Mouse (Mus musculus) midbrain, embryonic 10.5 days (tissue): ENCODE data around the gene Hils1. TPM values are rescaled to one million over a fixed set of nuclear protein-coding genes. Genes with fewer than 3 reads are reported as not detected.

Experiments used
- DNase-seq: peaks from one replicate; pipeline ENCODE4 v3.0.0-alpha.2; 2017; ENCODE audit warnings: low spot score
- H3K27ac ChIP-seq: fragments of 300-500 bp; sonication (generic); replicated peaks from 2 replicates; pipeline ENCODE4 v1.5.1; 2016; ENCODE audit warnings: mild to moderate bottlenecking
- H3K27me3 ChIP-seq: fragments of 300-500 bp; sonication (generic); 2 replicates; pipeline ENCODE4 v1.6.1; 2016; ENCODE audit warnings: low read depth, mild to moderate bottlenecking; ENCODE audit not compliant: poor library complexity, severe bottlenecking
- H3K36me3 ChIP-seq: fragments of 300-500 bp; sonication (generic); 2 replicates; pipeline ENCODE4 v1.6.1; 2016; ENCODE audit warnings: mild to moderate bottlenecking, moderate library complexity
- H3K4me1 ChIP-seq: fragments of 300-500 bp; sonication (generic); 2 replicates; pipeline ENCODE4 v1.6.1; 2016
- H3K4me3 ChIP-seq: fragments of 300-500 bp; sonication (generic); 2 replicates; pipeline ENCODE4 v1.5.1; 2016; ENCODE audit warnings: mild to moderate bottlenecking, moderate library complexity
- H3K9me3 ChIP-seq: fragments of 300-500 bp; sonication (generic); replicated peaks from 2 replicates; pipeline ENCODE4 v1.6.1; 2016; ENCODE audit warnings: mild to moderate bottlenecking
- WGBS: fragments of 180-500 bp; shearing (Covaris S2); methylation state at CpG from one replicate; pipeline ENCODE4 v1.1.7; 2016; 5-methylcytosine and 5-hydroxymethylcytosine counted together
- polyA plus RNA-seq: library from polyadenylated mRNA; unstranded; fragments of >200 nt; fragmentation: Nextera tagmentation; extraction: Ambion mirVana; gene quantifications from 2 replicates; pipeline ENCODE4 v1.2.1, GENCODE M21; 2016

Hils1 gene
- polyA plus RNA-seq, result not detected in 2 replicates

GRCm38 (mm10) chr11:94967419-94967818 lies at the start of gene Hils1:
Gene Hils1 (plus strand): TSS chr11:94967593.
- 61% methylated on average over 4 of the region's 4 CpGs for WGBS
- Histone ChIP-seq H3K4me1 (no peaks in the 10 kb centered on the region), H3K27me3 (peaks cover 14% of the 10 kb centered on the region; the same call in 1 of the 2 replicates), H3K9me3 (no peaks in the 10 kb centered on the region), H3K27ac (no peak within 1 kb of the TSS), H3K36me3 (no peaks in the 10 kb centered on the region), H3K4me3 (no peak within 1 kb of the TSS)
- DNase-seq, result no peak

GRCm38 (mm10) chr11:94917717-94918116 lies 49.7 kb upstream of the Hils1 start:
- no peak overlapping the region for H3K27ac ChIP-seq
- no peaks in the 10 kb centered on the region for H3K9me3 ChIP-seq
- peaks cover 4% of the 10 kb centered on the region; the same call in 1 of the 2 replicates for H3K27me3 ChIP-seq
- no peaks in the 10 kb centered on the region for H3K36me3 ChIP-seq
- DNase-seq, result no peak
- WGBS, result 81% methylated on average over 6 of the region's 6 CpGs
- no peak overlapping the region for H3K4me3 ChIP-seq
- peaks cover 20% of the 10 kb centered on the region for H3K4me1 ChIP-seq

- no peaks in the 10 kb centered on the region for H3K9me3 ChIP-seq
- H3K27ac ChIP-seq, result no peak overlapping the region
- WGBS, result 64% methylated on average over 6 of the region's 6 CpGs
- H3K4me1 ChIP-seq, result peaks cover 7% of the 10 kb centered on the region
- no peaks in the 10 kb centered on the region for H3K36me3 ChIP-seq
- DNase-seq, result no peak
- H3K27me3 ChIP-seq, result no peaks in the 10 kb centered on the region
- H3K4me3 ChIP-seq, result no peak overlapping the region
Measured at GRCm38 (mm10) chr11:94920996-94921401, 46.4 kb upstream of the Hils1 start.

GRCm38 (mm10) chr11:94924977-94925376 lies 42.4 kb upstream of the Hils1 start:
- H3K27ac ChIP-seq, result no peak overlapping the region
- H3K27me3 ChIP-seq, result peaks cover 17% of the 10 kb centered on the region; the same call in 1 of the 2 replicates
- DNase-seq, result no peak
- H3K4me1 ChIP-seq, result peaks cover 26% of the 10 kb centered on the region
- no peaks in the 10 kb centered on the region for H3K9me3 ChIP-seq
- WGBS, result 97% methylated on average over 4 of the region's 4 CpGs
- no peak overlapping the region for H3K4me3 ChIP-seq
- H3K36me3 ChIP-seq, result no peaks in the 10 kb centered on the region

- H3K4me1 ChIP-seq, result peaks cover 30% of the 10 kb centered on the region
- DNase-seq, result no peak
- no peaks in the 10 kb centered on the region for H3K36me3 ChIP-seq
- peaks cover 31% of the 10 kb centered on the region for H3K27me3 ChIP-seq
- 71% methylated on average over 11 of the region's 11 CpGs for WGBS
- no peak overlapping the region for H3K27ac ChIP-seq
- no peaks in the 10 kb centered on the region for H3K9me3 ChIP-seq
- no peak overlapping the region for H3K4me3 ChIP-seq
Measured at GRCm38 (mm10) chr11:94926431-94926830, 41.0 kb upstream of the Hils1 start.

GRCm38 (mm10) chr11:94927771-94928291 lies 39.6 kb upstream of the Hils1 start:
- Histone ChIP-seq H3K4me1 (peaks cover 30% of the 10 kb centered on the region), H3K36me3 (no peaks in the 10 kb centered on the region), H3K27me3 (peaks cover 45% of the 10 kb centered on the region), H3K9me3 (no peaks in the 10 kb centered on the region), H3K27ac (peak overlapping the region; percentile 52; the same call in 1 of the 2 replicates), H3K4me3 (no peak overlapping the region)
- DNase-seq, result no peak
- WGBS, result 34% methylated on average over 5 of the region's 5 CpGs

- H3K27me3 ChIP-seq, result peaks cover 55% of the 10 kb centered on the region
- H3K9me3 ChIP-seq, result no peaks in the 10 kb centered on the region
- 14% methylated on average over 13 of the region's 13 CpGs for WGBS
- H3K4me3 ChIP-seq, result peak overlapping the region; percentile 14
- H3K36me3 ChIP-seq, result no peaks in the 10 kb centered on the region
- H3K4me1 ChIP-seq, result peaks cover 37% of the 10 kb centered on the region
- peak overlapping the region; percentile 78 for H3K27ac ChIP-seq
- DNase-seq, result peak; percentile 79
Measured at GRCm38 (mm10) chr11:94928820-94929219, 38.6 kb upstream of the Hils1 start.

GRCm38 (mm10) chr11:94929599-94929998 lies 37.8 kb upstream of the Hils1 start:
- Histone ChIP-seq H3K27ac (peak overlapping the region; percentile 78), H3K36me3 (no peaks in the 10 kb centered on the region), H3K4me1 (peaks cover 41% of the 10 kb centered on the region), H3K9me3 (no peaks in the 10 kb centered on the region), H3K4me3 (no peak overlapping the region), H3K27me3 (peaks cover 63% of the 10 kb centered on the region)
- 58% methylated on average over 9 of the region's 9 CpGs for WGBS
- DNase-seq, result no peak

- no peaks in the 10 kb centered on the region for H3K36me3 ChIP-seq
- WGBS, result 54% methylated on average over 4 of the region's 4 CpGs
- H3K27me3 ChIP-seq, result peaks cover 68% of the 10 kb centered on the region
- H3K9me3 ChIP-seq, result no peaks in the 10 kb centered on the region
- H3K4me1 ChIP-seq, result peaks cover 41% of the 10 kb centered on the region
- no peak overlapping the region for H3K27ac ChIP-seq
- no peak overlapping the region for H3K4me3 ChIP-seq
- DNase-seq, result no peak
Measured at GRCm38 (mm10) chr11:94930151-94930550, 37.2 kb upstream of the Hils1 start.

- Histone ChIP-seq H3K36me3 (no peaks in the 10 kb centered on the region), H3K27ac (no peak overlapping the region), H3K9me3 (no peaks in the 10 kb centered on the region), H3K27me3 (peaks cover 89% of the 10 kb centered on the region), H3K4me3 (no peak overlapping the region), H3K4me1 (peaks cover 54% of the 10 kb centered on the region)
- no peak for DNase-seq
- 17% methylated on average over 8 of the region's 8 CpGs for WGBS
Measured at GRCm38 (mm10) chr11:94933584-94933983, 33.8 kb upstream of the Hils1 start.

GRCm38 (mm10) chr11:94934526-94934925 lies 32.9 kb upstream of the Hils1 start:
- no peaks in the 10 kb centered on the region for H3K9me3 ChIP-seq
- peaks cover 97% of the 10 kb centered on the region for H3K27me3 ChIP-seq
- H3K4me1 ChIP-seq, result peaks cover 45% of the 10 kb centered on the region
- DNase-seq, result no peak
- H3K27ac ChIP-seq, result no peak overlapping the region
- H3K36me3 ChIP-seq, result no peaks in the 10 kb centered on the region
- 37% methylated on average over 11 of the region's 11 CpGs for WGBS
- H3K4me3 ChIP-seq, result no peak overlapping the region

GRCm38 (mm10) chr11:94936045-94936444 lies 31.3 kb upstream of the Hils1 start, which contains the start of gene Col1a1:
Gene Col1a1 (plus strand): TSS chr11:94936224.
- peak within 1 kb of the TSS; percentile 54 for H3K4me3 ChIP-seq
- H3K9me3 ChIP-seq, result no peaks in the 10 kb centered on the region
- WGBS, result 15% methylated on average over 19 of the region's 19 CpGs
- H3K4me1 ChIP-seq, result peaks cover 36% of the 10 kb centered on the region
- H3K36me3 ChIP-seq, result no peaks in the 10 kb centered on the region
- H3K27ac ChIP-seq, result no peak within 1 kb of the TSS; the same call in 1 of the 2 replicates
- DNase-seq, result peak; percentile 43
- H3K27me3 ChIP-seq, result peaks cover 95% of the 10 kb centered on the region

- Histone ChIP-seq H3K36me3 (no peaks in the 10 kb centered on the region), H3K27ac (no peak overlapping the region; the same call in 1 of the 2 replicates), H3K27me3 (peaks cover 96% of the 10 kb centered on the region), H3K4me1 (peaks cover 36% of the 10 kb centered on the region), H3K4me3 (peak overlapping the region; percentile 54), H3K9me3 (no peaks in the 10 kb centered on the region)
- WGBS, result under 1% methylated on average over 17 of the region's 17 CpGs
- DNase-seq, result peak; percentile 88
Measured at GRCm38 (mm10) chr11:94936851-94937295, 30.5 kb upstream of the Hils1 start.
